Mouse (Mus musculus): ENCODE data around the gene Lcp1.

DNA sequence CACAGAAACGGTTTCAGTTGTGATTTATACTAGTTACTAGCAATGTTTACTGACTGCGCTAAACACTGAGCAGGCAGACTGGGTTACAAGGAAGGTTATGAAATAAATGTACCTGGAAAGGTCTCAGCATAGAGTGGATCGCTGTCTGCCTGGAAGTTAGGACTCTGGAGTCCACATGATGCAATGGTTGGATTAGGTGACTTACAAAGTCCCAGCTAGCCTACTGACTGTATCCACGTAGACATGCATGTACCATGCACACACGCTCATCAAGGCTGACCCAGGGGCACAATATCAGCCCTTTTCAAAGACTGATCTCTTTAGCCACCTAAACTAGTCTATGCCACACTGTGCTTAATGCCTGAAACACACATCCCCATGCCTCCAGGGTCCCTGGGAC, 102.2 kb downstream of the Lcp1 start:
- TF ChIP-seq FLI1 (IDR thresholded peaks at IDR 0.05; ENCODE audit: low read length) (no peak), GATA1 (IDR thresholded peaks at IDR 0.05; ENCODE audit: borderline replicate concordance, low read length) (no peak)
